Mouse (Mus musculus) CD4-positive naive resting alpha-beta T cell, adult 76 days (primary cell): ENCODE measurements around the gene Tex47. TPM values are rescaled to one million over a fixed set of nuclear protein-coding genes. Genes with fewer than 3 reads are reported as not detected.

Experiments
- total RNA-seq: library from RNA; stranded (reverse); gene quantifications from one replicate; pipeline ENCODE4 v1.2.4, GENCODE M21; 2023

Gene Tex47
- total RNA-seq = not detected

GRCm38 (mm10) chr5:7303819-7304218 lies at the start of gene Tex47:
TSS of gene Tex47 (plus strand) at chr5:7304119.

DNA sequence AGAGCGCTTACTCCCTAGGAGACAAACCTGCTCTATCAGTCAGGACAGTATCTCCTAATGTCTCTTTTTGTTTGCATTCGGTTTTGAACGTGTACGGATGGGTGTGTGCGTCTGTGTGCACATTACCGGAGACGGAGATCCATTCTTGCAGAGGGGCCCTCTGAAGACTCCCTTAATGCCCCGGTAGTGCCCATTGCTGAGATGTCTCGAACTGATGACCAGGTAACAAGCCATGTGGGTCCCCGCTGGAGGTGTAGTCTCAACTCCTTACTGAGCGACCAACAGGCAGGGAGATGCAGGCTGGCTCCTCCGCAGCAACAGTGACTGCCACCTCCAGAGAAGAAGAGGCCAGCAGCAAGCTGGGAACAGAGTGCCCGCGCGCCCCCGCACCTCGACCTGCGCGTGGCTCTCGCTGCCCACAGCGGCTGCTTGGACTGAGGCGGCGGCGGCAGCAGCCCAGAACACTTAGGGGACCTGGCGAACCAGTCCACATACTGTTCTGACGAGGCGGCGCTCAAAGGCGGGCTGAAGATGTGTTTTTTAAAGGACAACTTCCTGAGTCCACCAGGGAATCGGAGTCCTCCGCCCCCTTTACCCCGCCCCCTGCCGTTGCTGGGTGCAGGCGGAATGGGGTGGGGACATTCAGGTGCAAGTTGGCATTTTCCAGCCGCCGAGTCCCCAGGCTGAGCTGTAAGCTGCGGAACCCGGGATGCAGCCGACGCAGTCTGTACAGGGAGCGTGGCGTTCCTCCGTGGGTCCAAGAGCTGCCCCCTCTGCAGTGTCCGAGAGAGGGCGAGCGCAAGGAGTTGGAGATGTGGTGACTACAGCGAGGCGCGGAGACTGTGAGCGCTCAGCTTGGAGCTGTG lies 40.5 kb downstream of the Tex47 start, which contains the start of gene Zfp804b:
Zfp804b (minus strand) TSS at position 612 of the 866 bp plus-strand sequence.

Other genes starting within 250 kb of the Tex47 start
- gene Zfp804b, start 40.6 kb downstream of the Tex47 start, total RNA-seq = not detected